In genomic region chr12:69129634-69130310, GRCm38 (mm10) we compare ENCODE assay signal across 8 mouse cellular contexts. TPM values are rescaled to one million over a fixed set of nuclear protein-coding genes. Genes with fewer than 3 reads are reported as not detected.
DNase-seq lines count a peak whose midpoint lies in the region; ATAC-seq lines count a peak whose summit lies in the region.

No protein-coding gene starts in this region.

- no peak for DNase-seq in heart, postnatal 25 days (ENCODE audit: low spot score)
- no peak for DNase-seq in Muller cell, postnatal 12 days (ENCODE audit: inconsistent ontology term)
- no peak for DNase-seq in layer of hippocampus, postnatal 25 days (ENCODE audit: extremely low spot score in 1 of 2, low spot score in 1 of 2)
- no peak for DNase-seq in heart, adult 11 months

- peak overlapping the region; percentile 57 for H3K4me2 ChIP-seq in heart, embryonic 15.5 days
- peak overlapping the region; percentile 60 for H3K4me2 ChIP-seq in liver, embryonic 12.5 days

- H3K4me1 ChIP-seq in heart, embryonic 15.5 days (replicated peaks): 0 out of 2 replicates have a peak, but pooled peaks cover 3% of the 10 kb centered on the region
- 0 out of 2 replicates have a peak, but pooled peaks cover 6% of the 10 kb centered on the region for H3K4me1 ChIP-seq in liver, embryonic 12.5 days

- no peaks in the 10 kb centered on the region for H3K27me3 ChIP-seq in heart, embryonic 15.5 days
- H3K27me3 ChIP-seq in liver, embryonic 12.5 days (replicated peaks): no peaks in the 10 kb centered on the region; the same call in 1 of the 2 replicates

- H3K27ac ChIP-seq in heart, embryonic 15.5 days: no peak overlapping the region
- H3K27ac ChIP-seq in liver, embryonic 12.5 days: no peak overlapping the region

- no peak for ATAC-seq in heart, embryonic 15.5 days (replicated peaks; ENCODE audit: insufficient number of reproducible peaks, insufficient read depth, low FRiP score, low read depth)
- ATAC-seq in CD4-positive, CD25-positive, alpha-beta regulatory T cell, adult 4 months: peak; percentile 24
- ATAC-seq in common myeloid progenitor, adult 5-6 weeks (replicated peaks; ENCODE audit: low read depth, poor library complexity, severe bottlenecking): peak; percentile 24; the same call in 1 of the 2 replicates
- no peak for ATAC-seq in liver, embryonic 12.5 days

- intact Hi-C loops in heart, postnatal 25 days (cut with DNase I): no loop called here

- no peaks in the 10 kb centered on the region for H3K9me3 ChIP-seq in heart, embryonic 15.5 days (replicated peaks)
- no peaks in the 10 kb centered on the region for H3K9me3 ChIP-seq in liver, embryonic 12.5 days (replicated peaks)

- H3K4me3 ChIP-seq in heart, embryonic 15.5 days: peak overlapping the region; percentile 34
- H3K4me3 ChIP-seq in liver, embryonic 12.5 days: peak overlapping the region; percentile 31

- H3K9ac ChIP-seq in heart, embryonic 15.5 days: no peak overlapping the region
- H3K9ac ChIP-seq in liver, embryonic 12.5 days: no peak overlapping the region

- 36% methylated on average over 17 of the region's 18 CpGs for WGBS in heart, embryonic 15.5 days
- 35% methylated on average over 17 of the region's 18 CpGs for WGBS in liver, embryonic 12.5 days (ENCODE audit: insufficient replicate concordance)

- H3K36me3 ChIP-seq in heart, embryonic 15.5 days: no peaks in the 10 kb centered on the region
- H3K36me3 ChIP-seq in liver, embryonic 12.5 days: no peaks in the 10 kb centered on the region

RNA-seq across cellular contexts. Expression of gene Rps29, which starts 29.2 kb away (rescaled TPM):
- polyA plus RNA-seq in heart, embryonic 15.5 days (2015; fragmentation: Nextera tagmentation; extraction: Ambion mirVana): 1,037 and 1,363 TPM in 2 replicates
- total RNA-seq in heart, postnatal 25 days (2021): 1,000 to 10,000 TPM; 1,352 to 1,376 TPM
- 1,000 to 10,000 TPM; 2,079 to 4,258 TPM for polyA plus RNA-seq in CD4-positive, CD25-positive, alpha-beta regulatory T cell, adult 4 months (2017; shearing (Covaris generic))
- 2,127 and 2,208 TPM in 2 replicates for total RNA-seq in common myeloid progenitor, adult 5-6 weeks (2017)
- polyA plus RNA-seq in liver, embryonic 12.5 days (2016; fragmentation: Nextera tagmentation; extraction: Ambion mirVana): 1,522 and 1,647 TPM in 2 replicates
- total RNA-seq in layer of hippocampus, postnatal 25 days (2021): 1,000 to 10,000 TPM; 1,032 to 1,201 TPM

RNA-seq across cellular contexts. Expression of gene Lrr1, which starts 38.8 kb away (rescaled TPM):
- polyA plus RNA-seq in heart, embryonic 15.5 days (2015; fragmentation: Nextera tagmentation; extraction: Ambion mirVana): 10.4 and 12.6 TPM in 2 replicates
- under 1 TPM in 1 of 2 experiments, not detected in 1; 0.88 TPM for total RNA-seq in heart, postnatal 25 days (2021)
- under 1 TPM; 0.70 to 0.71 TPM for polyA plus RNA-seq in CD4-positive, CD25-positive, alpha-beta regulatory T cell, adult 4 months (2017; shearing (Covaris generic))
- total RNA-seq in common myeloid progenitor, adult 5-6 weeks (2017): 9.8 and 16.1 TPM in 2 replicates
- 21.3 and 24.3 TPM in 2 replicates for polyA plus RNA-seq in liver, embryonic 12.5 days (2016; fragmentation: Nextera tagmentation; extraction: Ambion mirVana)
- total RNA-seq in layer of hippocampus, postnatal 25 days (2021): not detected

RNA-seq across cellular contexts. Expression of gene Rpl36al, which starts 54.1 kb away (rescaled TPM):
- polyA plus RNA-seq in heart, embryonic 15.5 days (2015; fragmentation: Nextera tagmentation; extraction: Ambion mirVana): 376 and 496 TPM in 2 replicates
- 100 to 1,000 TPM; 224 to 242 TPM for total RNA-seq in heart, postnatal 25 days (2021)
- polyA plus RNA-seq in CD4-positive, CD25-positive, alpha-beta regulatory T cell, adult 4 months (2017; shearing (Covaris generic)): 100 to 1,000 TPM; 393 to 542 TPM
- 891 and 1,224 TPM in 2 replicates for total RNA-seq in common myeloid progenitor, adult 5-6 weeks (2017)
- 797 and 813 TPM in 2 replicates for polyA plus RNA-seq in liver, embryonic 12.5 days (2016; fragmentation: Nextera tagmentation; extraction: Ambion mirVana)
- total RNA-seq in layer of hippocampus, postnatal 25 days (2021): 100 to 1,000 TPM; 177 to 208 TPM

RNA-seq across cellular contexts. Expression of gene Mgat2, which starts 54.2 kb away (rescaled TPM):
- polyA plus RNA-seq in heart, embryonic 15.5 days (2015; fragmentation: Nextera tagmentation; extraction: Ambion mirVana): 40.1 and 45.2 TPM in 2 replicates
- 10 to 100 TPM; 19.6 to 20.0 TPM for total RNA-seq in heart, postnatal 25 days (2021)
- 10 to 100 TPM in 1 of 2 experiments, 1 to 10 TPM in 1; 7.0 to 18.8 TPM for polyA plus RNA-seq in CD4-positive, CD25-positive, alpha-beta regulatory T cell, adult 4 months (2017; shearing (Covaris generic))
- 105 and 110 TPM in 2 replicates for total RNA-seq in common myeloid progenitor, adult 5-6 weeks (2017)
- polyA plus RNA-seq in liver, embryonic 12.5 days (2016; fragmentation: Nextera tagmentation; extraction: Ambion mirVana): 48.4 and 51.0 TPM in 2 replicates
- 10 to 100 TPM; 27.4 to 29.6 TPM for total RNA-seq in layer of hippocampus, postnatal 25 days (2021)

Comparison
In these comparisons a context has a peak if more than half of its experiments do, and no peak if none do; other contexts are left out.
1. ATAC-seq: peak in CD4-positive, CD25-positive, alpha-beta regulatory T cell, adult 4 months (single experiment) and common myeloid progenitor, adult 5-6 weeks (single experiment); none in heart, embryonic 15.5 days (single experiment) and liver, embryonic 12.5 days (single experiment).